Mouse (Mus musculus) neural tube, embryonic 10.5 days (tissue): Measurements from ENCODE around the gene Rnf10.
"Not testable (repeated sequence)": the region's sequence is repeated elsewhere in the genome, so short reads cannot be mapped to it uniquely, and the experiment has no call there.

Experiments
- DNase-seq: peaks from one replicate; pipeline ENCODE4 v3.0.0-alpha.2; 2017; ENCODE audit warnings: low spot score; ENCODE audit errors: extremely low spot score

The Rnf10 gene

GRCm38 (mm10) chr5:115272812-115273548 lies at the start of gene Rnf10:
Gene Rnf10 (minus strand): TSS chr5:115272898.
- DNase-seq, result peak; percentile 99

- peak; percentile 79 for DNase-seq
These were observed 46.6 kb upstream of the Rnf10 start for GRCm38 (mm10) chr5:115319004-115319940.

GRCm38 (mm10) chr5:115317645-115318328 lies 45.1 kb upstream of the Rnf10 start:
- DNase-seq, result peak; percentile 55

- DNase-seq, result peak; percentile 50
These were observed 44.4 kb upstream of the Rnf10 start for GRCm38 (mm10) chr5:115316968-115317644.

- DNase-seq, result no peak
These were observed 40.9 kb upstream of the Rnf10 start for GRCm38 (mm10) chr5:115313668-115313943.

GRCm38 (mm10) chr5:115312816-115313667 lies 40.3 kb upstream of the Rnf10 start:
- no peak for DNase-seq

GRCm38 (mm10) chr5:115312354-115312753 lies 39.7 kb upstream of the Rnf10 start:
- no peak for DNase-seq

GRCm38 (mm10) chr5:115302190-115302589 lies 29.5 kb upstream of the Rnf10 start:
- not testable (repeated sequence) for DNase-seq

- no peak for DNase-seq
These were observed 28.9 kb upstream of the Rnf10 start for GRCm38 (mm10) chr5:115301615-115302014.

- DNase-seq, result peak; percentile 100
These were observed 28.3 kb upstream of the Rnf10 start, which contains the start of gene Dynll1 for GRCm38 (mm10) chr5:115300792-115301614. Gene Dynll1 (minus strand): TSS chr5:115300999.

GRCm38 (mm10) chr5:115300035-115300744 lies 27.5 kb upstream of the Rnf10 start:
- no peak for DNase-seq

- no peak for DNase-seq
These were observed 23.6 kb upstream of the Rnf10 start for GRCm38 (mm10) chr5:115296347-115296746.

- DNase-seq, result no peak
These were observed 21.5 kb upstream of the Rnf10 start for GRCm38 (mm10) chr5:115294173-115294572.

GRCm38 (mm10) chr5:115284735-115285134 lies 12.0 kb upstream of the Rnf10 start:
- DNase-seq, result no peak

- DNase-seq, result peak; percentile 21
These were observed 7.5 kb upstream of the Rnf10 start for GRCm38 (mm10) chr5:115280050-115280687.

- peak; percentile 83 for DNase-seq
These were observed 6.7 kb upstream of the Rnf10 start, which contains the start of gene Coq5 for GRCm38 (mm10) chr5:115279226-115280049. Gene Coq5 (plus strand): TSS chr5:115279666.

- DNase-seq, result no peak
These were observed 6.1 kb upstream of the Rnf10 start for GRCm38 (mm10) chr5:115278785-115279184.
